Mouse (Mus musculus) kidney, postnatal 4 days (tissue): Measurements from ENCODE around the gene Fpr1.
A peak's percentile ranks its signal among the peaks of the same experiment; 100 is the strongest.
"Not testable (repeated sequence)": the region's sequence is repeated elsewhere in the genome, so short reads cannot be mapped to it uniquely, and the experiment has no call there.

Experiments
- DNase-seq, 2 experiments: peaks; one replicate each; pipeline ENCODE4 v3.0.0; 2021; ENCODE audit warnings: mixed read lengths in 2 of 2

Gene Fpr1

DNA sequence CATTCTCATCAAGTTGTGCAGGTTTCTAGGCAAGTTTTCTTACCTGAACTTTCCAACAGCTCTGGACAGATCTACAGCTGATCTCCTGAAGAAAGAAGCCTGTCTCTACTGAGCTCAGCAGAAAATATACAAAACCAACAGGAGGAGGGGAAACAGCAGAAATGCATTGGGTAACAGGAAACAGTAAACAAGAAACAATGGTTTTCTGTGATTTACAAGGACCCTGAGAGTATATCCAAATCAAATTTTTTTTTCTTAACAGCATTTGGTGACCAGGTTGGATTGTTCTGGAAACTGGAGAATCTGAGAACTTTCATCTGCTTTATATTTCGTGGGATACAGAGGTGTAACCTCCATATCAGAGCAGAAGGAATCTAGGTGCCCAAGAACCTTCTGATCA lies at the start of gene Fpr1:
Gene Fpr1 (minus strand): TSS at position 101 of the 400 bp plus-strand sequence.
- no peak for DNase-seq

DNA sequence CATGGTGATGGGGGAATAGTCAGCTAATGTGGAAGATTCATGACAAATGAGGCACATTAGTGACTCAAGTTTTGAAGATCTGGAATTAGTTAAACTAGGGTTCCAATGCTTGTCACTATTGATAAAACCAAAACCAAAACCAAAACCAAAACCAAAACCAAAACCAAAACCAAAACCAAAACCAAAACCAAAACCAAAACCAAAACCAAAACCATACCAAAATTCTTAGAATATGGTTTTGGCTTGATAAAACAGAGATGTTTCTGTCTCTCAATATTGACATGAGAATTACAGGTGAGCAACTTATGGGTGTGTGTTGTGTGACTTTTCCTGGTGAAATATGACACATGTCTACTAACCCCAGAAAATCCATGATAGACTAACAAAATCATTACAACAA lies 34.0 kb upstream of the Fpr1 start:
- DNase-seq, result no peak

- no peak for DNase-seq
These were observed 33.6 kb upstream of the Fpr1 start for GRCm38 (mm10) chr17:17917376-17917775.

DNA sequence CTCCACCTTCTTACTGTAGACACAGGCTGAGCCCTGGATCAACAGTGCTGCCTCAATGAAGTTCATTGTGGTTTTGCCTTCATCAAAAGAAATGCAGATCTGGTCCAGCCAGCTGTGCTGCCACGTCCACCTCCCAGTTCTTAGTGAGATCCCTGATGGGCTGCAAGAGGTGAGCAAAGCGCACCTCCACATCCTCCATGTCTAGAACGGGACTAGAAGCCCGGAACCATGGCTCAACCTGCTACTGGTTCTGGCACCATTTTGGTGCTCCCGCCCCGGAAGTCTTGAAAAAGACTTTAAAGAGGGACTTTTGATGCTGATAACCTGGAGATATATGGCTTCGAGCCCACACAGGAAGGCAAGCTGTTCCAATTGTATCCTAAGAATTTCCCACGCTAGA lies 28.9 kb upstream of the Fpr1 start:
- not testable (repeated sequence) for DNase-seq

DNA sequence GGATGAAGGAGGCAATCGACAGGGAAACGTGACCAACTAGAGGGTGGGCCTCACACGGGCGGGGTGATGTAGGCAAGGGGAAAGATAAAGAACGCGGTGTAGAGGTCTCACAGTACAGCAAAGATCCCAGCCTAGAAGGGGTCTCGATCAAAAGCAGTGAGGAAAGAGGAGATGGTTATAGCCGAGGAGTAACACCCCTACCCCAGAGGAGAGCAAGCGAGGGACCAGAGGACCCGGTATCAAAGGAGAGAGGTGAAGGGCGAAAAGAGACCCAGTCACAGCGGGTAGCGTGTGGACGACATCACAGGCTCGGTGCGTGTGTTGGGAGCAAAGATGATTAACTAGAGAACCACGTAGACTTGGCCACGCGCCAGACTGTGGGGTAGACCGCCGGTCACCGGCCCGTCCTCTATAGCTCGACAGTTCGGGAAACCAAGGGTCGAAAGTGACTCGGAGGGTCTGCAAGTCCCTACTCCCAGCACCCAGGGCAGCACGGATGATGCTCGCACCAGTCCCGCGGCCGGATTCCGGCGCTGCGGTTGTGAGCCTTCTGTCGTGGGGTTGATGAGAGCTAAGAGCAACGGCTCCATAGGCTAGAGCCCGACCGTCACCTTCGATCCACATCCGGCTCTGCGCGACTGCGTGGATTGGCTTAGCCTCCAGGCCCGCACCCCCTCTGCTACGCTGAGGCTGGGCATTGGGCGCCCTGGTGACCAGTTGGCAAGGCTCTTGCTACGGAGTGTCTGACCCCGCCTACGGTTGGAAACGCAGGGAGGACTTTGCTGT lies 26.1 kb upstream of the Fpr1 start:
- peak; percentile 84 to 92 for DNase-seq

GRCm38 (mm10) chr17:17900768-17901167 lies 17.0 kb upstream of the Fpr1 start:
- no peak for DNase-seq

DNA sequence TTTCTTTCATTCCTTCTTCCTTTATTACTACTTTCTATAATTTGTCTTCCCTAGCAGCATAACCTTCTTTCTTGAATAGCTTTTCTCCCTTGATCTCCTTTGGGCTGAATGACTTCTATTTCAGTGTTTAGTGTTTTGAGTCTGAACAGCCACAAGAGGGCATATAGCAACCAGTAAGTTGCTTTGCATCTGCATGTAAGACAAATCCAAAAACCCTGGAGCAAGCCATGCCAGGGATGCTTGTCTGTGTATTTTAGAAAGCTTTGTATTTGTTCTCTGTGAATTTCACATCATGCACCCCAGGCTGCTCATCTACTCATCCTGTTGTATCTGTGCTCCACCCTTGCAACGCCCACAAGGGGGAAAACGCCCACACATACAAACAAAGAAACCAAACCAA lies 15.5 kb upstream of the Fpr1 start:
- DNase-seq, result no peak

DNA sequence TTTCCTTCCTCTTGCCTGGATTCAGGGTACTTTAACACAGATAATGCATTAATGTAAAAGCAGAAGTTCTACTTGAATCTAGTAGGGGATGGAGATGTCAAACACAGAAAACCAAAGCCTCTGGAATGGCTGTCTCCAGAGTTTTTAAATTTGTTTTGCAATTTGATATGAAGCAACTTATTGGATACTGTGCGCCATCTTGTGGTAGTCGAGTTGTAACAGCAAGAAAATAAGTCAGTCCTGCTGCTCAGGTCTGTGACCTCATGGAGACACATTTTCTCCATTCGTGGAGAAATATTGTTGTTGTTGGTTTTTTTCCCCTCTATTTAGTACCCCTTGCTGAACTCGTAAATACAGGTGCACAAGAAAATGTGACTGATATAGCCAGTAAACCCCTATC lies 12.3 kb upstream of the Fpr1 start:
- DNase-seq, result peak; percentile 10 to 19

DNA sequence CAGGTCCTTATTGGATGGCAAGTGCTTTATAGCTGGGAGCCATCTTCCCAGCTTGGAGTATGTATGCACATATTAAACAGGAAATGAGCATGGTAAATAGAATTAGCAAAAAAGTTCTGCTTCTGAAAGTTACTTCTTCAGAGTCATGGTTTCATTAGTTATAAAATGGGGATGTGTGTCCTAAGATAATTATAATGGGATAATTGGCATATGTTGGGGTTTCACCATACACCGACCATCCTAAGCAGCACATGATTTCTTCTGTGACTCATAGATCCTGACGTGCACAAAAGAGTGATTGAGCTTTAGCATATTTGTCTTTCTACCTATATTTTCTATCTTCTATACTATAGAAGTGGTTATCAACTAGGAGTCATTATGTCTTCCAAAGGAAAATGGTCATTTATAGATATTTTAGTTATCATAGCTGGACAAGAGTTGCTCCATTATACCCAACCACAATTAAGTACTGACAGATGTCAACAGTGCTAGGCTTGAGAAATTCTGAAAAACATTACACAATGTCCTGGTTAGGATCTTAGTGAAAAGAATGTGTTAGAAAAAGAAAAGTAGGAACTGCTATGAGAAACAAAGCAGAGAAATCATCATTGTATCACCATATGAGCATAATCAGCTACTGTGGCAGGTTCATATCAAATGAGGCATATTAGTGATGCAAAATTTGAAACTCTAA lies 6.1 kb upstream of the Fpr1 start:
- no peak for DNase-seq

- DNase-seq, result no peak
These were observed 4.1 kb upstream of the Fpr1 start, which contains the start of the genes Fpr2 and Fpr3 for GRCm38 (mm10) chr17:17887774-17888248. TSS of gene Fpr2 (plus strand) at chr17:17887824. TSS of gene Fpr3 (plus strand) at chr17:17887852.

GRCm38 (mm10) chr17:17882672-17883071 lies 1.1 kb downstream of the Fpr1 start:
- no peak for DNase-seq

DNA sequence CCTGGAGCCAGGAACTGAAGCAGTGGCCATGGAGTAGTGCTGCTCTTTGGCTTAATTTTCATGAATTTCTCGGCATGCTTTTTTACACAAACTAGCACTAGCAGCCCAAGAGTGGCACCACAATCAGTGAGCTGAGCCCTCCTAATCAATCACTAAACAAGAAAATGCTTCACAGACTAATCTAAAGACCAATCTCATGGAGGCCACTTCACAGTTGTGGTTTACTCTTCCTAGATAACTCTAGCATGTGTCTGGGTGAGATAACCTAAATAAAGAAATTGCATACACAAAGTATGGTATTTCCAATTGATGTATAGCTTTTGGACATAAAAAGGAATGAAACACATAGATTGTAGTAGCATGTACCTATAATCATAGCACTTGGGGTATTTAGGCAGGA lies 4.4 kb downstream of the Fpr1 start:
- no peak for DNase-seq

DNA sequence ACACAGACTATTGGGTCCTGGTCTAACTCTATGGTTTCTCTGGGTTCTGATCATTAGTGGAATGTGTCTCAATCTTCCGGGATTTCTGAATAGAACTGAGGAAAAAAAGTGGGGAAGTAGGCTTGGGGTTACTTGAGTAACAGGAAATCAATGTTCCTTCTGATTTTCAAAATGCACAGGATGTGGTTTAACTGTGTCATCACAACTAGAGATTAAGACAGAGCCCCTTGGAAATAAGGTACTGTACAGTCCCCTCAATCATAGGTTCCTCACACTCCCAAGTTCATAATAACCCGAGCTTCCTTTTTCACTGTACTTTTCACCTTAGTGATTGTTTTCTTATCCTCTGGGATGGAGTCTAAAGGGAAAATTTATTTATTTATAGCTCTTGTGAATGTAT lies 12.0 kb downstream of the Fpr1 start:
- DNase-seq, result no peak

DNA sequence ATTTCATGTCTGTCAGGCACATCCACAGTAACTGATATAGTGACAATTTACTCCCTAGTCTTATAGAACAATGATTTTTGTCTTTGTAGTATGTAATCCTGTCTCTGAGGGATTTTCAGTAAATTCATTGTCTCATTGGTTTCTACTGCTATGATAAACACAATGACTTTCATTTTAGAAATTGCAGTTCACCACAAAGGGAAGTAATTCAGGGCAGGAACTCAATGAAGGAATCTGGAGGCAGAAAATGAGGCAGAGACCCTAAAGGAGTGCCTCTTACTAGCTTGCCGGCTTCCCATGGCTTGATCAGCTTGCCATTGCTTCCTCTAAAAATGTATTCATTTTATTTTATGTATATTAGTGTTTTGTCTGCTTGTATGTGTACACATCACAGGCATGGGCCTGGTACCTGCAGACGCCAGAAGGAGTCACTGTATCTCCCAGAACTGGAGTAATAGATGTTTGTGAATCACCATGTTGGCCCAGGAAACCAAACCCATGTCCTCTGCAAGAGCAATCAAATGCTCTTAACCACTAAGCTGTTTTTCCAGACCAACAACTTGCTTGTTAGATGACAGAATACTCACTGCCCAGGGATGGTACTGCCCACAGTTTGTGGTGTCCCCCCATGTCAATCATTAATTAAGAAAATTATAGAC lies 12.7 kb downstream of the Fpr1 start:
- DNase-seq, result no peak

DNA sequence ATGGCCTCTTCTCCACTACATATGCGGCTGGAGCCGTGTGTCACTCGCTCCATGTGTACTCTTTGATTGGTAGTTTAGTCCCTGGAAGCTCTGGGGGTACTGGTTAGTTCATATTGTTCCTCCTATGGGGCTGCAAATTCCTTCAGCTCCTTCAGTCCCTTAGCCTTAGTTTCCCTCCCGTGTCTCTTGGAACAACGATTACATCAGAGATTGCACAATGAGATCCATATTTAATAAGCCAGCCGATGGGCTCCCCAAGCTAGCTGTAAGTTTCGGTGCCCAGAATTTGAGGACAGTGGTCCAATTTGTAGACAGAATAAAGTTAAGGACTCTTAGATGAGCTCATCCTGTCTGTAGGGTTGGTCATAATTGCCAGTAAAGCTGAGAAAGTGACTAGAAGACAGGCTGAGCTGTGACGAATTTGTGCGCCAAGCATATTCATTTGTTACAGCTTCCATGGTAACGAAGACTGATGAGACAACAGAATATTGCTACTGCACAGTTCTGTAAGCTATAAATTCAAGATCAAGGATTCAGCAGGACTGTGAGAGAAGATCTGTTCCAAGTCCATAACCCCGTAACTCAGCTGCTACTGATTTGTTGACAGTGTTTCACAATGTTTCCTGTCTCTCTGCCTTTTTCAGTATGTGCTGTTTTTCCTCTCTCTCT lies 16.8 kb downstream of the Fpr1 start:
- DNase-seq, result no peak

DNA sequence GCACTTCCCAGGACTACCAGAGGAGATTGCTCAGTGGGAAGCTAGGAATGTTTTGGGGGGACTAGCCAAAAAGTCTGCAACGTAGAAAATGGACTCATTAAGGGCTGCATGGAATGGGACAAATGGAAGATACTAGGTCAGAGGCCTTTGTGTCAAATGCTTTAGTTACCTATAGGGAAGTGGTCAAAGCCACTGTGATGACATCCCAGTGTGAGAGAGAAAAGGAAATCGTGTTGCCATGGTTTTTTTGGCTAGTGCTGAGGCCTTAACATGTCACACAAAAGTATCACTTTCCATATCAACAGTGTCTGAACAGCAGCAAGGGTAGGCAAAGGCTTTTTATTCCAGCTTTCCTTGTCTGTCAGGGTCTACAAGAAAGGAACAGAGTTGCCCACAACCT lies 18.6 kb downstream of the Fpr1 start:
- no peak for DNase-seq

DNA sequence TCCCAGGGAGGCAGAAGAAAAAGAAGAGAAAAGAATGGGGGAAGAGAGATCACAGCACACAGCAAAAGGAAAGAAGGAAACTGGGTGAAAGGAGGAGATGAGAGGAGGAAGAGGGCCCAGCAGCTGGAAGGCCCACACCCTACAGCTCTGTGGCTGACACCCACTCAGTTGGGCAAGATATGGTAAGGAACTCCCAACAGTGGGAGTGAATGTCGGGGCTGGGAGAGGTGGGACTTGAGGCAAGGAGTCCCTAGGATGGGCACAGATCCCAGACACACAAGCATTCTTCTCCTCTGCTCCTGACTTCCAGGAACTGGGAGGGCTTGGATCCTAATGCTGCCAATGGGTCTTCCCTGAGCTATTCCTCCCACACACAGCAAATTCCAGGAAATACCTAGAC lies 21.4 kb downstream of the Fpr1 start:
- DNase-seq, result no peak

DNA sequence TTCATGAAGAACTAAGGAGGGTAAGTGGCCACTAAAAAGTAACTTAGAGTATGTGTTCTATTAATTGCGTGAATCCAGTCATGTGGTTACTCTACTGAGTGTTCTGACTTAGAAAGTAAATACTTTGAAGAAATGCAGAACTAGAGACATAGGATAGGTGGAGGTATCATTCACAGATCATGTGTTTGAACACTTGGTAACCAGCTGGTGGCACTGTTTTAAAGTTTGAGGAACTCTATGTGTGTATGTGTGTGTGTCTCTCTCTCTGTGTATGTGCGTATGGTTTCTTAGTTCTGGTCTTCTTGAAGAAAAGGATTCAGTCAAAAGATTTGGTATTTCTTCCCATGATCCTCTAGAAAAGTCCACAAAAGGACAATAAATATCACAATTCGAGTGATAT lies 23.6 kb downstream of the Fpr1 start:
- no peak for DNase-seq

- DNase-seq, result no peak
These were observed 26.3 kb downstream of the Fpr1 start for GRCm38 (mm10) chr17:17857446-17857845.

GRCm38 (mm10) chr17:17856612-17857011 lies 27.1 kb downstream of the Fpr1 start:
- no peak for DNase-seq

GRCm38 (mm10) chr17:17855064-17855838 lies 28.5 kb downstream of the Fpr1 start, which contains the start of gene Has1:
TSS of gene Has1 (minus strand) at chr17:17855205.
- DNase-seq, result no peak
